Mouse (Mus musculus) bone marrow macrophage, adult 2 months (primary cell): ENCODE results near the gene Pip5kl1.

Experiments
- CTCF ChIP-seq: IDR thresholded peaks from 2 replicates; pipeline ENCODE4 v1.5.1; 2012; ENCODE audit warnings: low read depth, mild to moderate bottlenecking, low read length, moderate library complexity
- POLR2A ChIP-seq: IDR thresholded peaks from 2 replicates; pipeline ENCODE4 v1.6.1; 2012; ENCODE audit warnings: mild to moderate bottlenecking, low read depth, low read length, borderline replicate concordance

- TF ChIP-seq POLR2A: 0 out of 2 replicates have a peak, but pooled peaks have one; percentile 31
- TF ChIP-seq CTCF: no peak
Observed at GRCm38 (mm10) chr2:32534061-32534732, 40.4 kb upstream of the Pip5kl1 start.
